Mouse (Mus musculus) CH12.LX (cell line): ENCODE measurements at regions not wholly inside any gene's neighbourhood (a gene's known extent, or its start where the extent isn't known, plus 50 kb on each side); places are given as distances from the start of the nearest gene placed in this dataset.

Experiments
- DNase-seq: peaks from one replicate; pipeline ENCODE4 v3.0.0-alpha.2; 2013; ENCODE audit errors: extremely low read depth
- H3K27ac ChIP-seq: 2 replicates; pipeline ENCODE4 v1.5.1; 2012; ENCODE audit warnings: low read depth, mild to moderate bottlenecking, control low read depth, moderate library complexity; ENCODE audit not compliant: insufficient read depth
- H3K27me3 ChIP-seq: replicated peaks from 2 replicates; pipeline ENCODE3; 2012; ENCODE audit warnings: inconsistent platforms
- H3K36me3 ChIP-seq, 2 experiments: replicated peaks in 1 of 2; 2 replicates each; pipeline versions ENCODE3 to v1.6.1; 2012; ENCODE audit warnings: inconsistent platforms in 1 of 2, low read length in 1 of 2, mild to moderate bottlenecking in 1 of 2, mixed read lengths in 1 of 2, moderate library complexity in 1 of 2; ENCODE audit not compliant: control insufficient read depth in 1 of 2, insufficient read depth in 1 of 2
- H3K4me1 ChIP-seq, 2 experiments: 2 replicates each; pipeline ENCODE4 v1.6.1; 2012; ENCODE audit warnings: inconsistent platforms in 1 of 2, moderate library complexity in 1 of 2; ENCODE audit not compliant: insufficient read depth in 2 of 2, control insufficient read depth in 1 of 2
- H3K4me2 ChIP-seq: 2 replicates; pipeline ENCODE4 v1.6.1; 2012; ENCODE audit warnings: low read depth, mild to moderate bottlenecking, control low read depth; ENCODE audit not compliant: poor library complexity, insufficient read depth, severe bottlenecking
- H3K4me3 ChIP-seq, 3 experiments: fragments of 150-350 bp in 1 of 3; sonication (generic) in 1 of 3; replicated peaks in 1 of 3; 2 replicates each; pipeline versions ENCODE3 to v1.5.1; 2011 to 2012; ENCODE audit warnings: low read depth in 2 of 3, low read length in 2 of 3, mild to moderate bottlenecking in 2 of 3, moderate library complexity in 2 of 3, control low read depth in 1 of 3, improper control_type of control experiment in 1 of 3, inconsistent platforms in 1 of 3, mixed read lengths in 1 of 3; ENCODE audit not compliant: poor library complexity in 1 of 3
- H3K79me2 ChIP-seq: replicated peaks from 2 replicates; pipeline ENCODE4 v1.6.1; 2012; ENCODE audit warnings: mild to moderate bottlenecking, moderate library complexity; ENCODE audit not compliant: control insufficient read depth, poor library complexity, insufficient read depth, severe bottlenecking; ENCODE audit errors: extremely low read depth
- H3K9ac ChIP-seq: 2 replicates; pipeline ENCODE4 v1.6.1; 2012; ENCODE audit warnings: low read depth, mild to moderate bottlenecking, control low read depth, moderate library complexity; ENCODE audit not compliant: insufficient read depth
- H3K9me3 ChIP-seq: replicated peaks from 2 replicates; pipeline ENCODE3; 2012; ENCODE audit warnings: low read length, inconsistent platforms, mixed read lengths
- BHLHE40 ChIP-seq: IDR thresholded peaks from 2 replicates; pipeline ENCODE4 v1.6.1; 2011; ENCODE audit warnings: mild to moderate bottlenecking, low read depth, low read length, improper control_type of control experiment
- CHD1 ChIP-seq: IDR thresholded peaks from 2 replicates; pipeline ENCODE4 v1.6.1; 2012; ENCODE audit warnings: low read depth, low read length, improper control_type of control experiment, inconsistent platforms
- CHD2 ChIP-seq: IDR thresholded peaks from 2 replicates; pipeline ENCODE4 v1.6.1; 2011; ENCODE audit warnings: low read length, improper control_type of control experiment
- CTCF ChIP-seq, 2 experiments: IDR thresholded peaks in 1 of 2; conservative IDR thresholded peaks in 1 of 2; 2 replicates each; pipeline ENCODE4 v1.5.1; 2011 to 2012; ENCODE audit warnings: low read depth in 2 of 2, low read length in 2 of 2, improper control_type of control experiment in 1 of 2, inconsistent platforms in 1 of 2, mild to moderate bottlenecking in 1 of 2, moderate library complexity in 1 of 2
- E2F4 ChIP-seq: IDR thresholded peaks from 2 replicates; pipeline ENCODE4 v1.6.1; 2011; ENCODE audit warnings: low read depth, low read length, improper control_type of control experiment; ENCODE audit not compliant: insufficient replicate concordance
- ELF1 ChIP-seq: IDR thresholded peaks from 2 replicates; pipeline ENCODE4 v1.6.1; 2014; ENCODE audit warnings: low read depth, mild to moderate bottlenecking, inconsistent platforms, low read length, improper control_type of control experiment
- EP300 ChIP-seq: IDR thresholded peaks from 2 replicates; pipeline ENCODE4 v1.6.1; 2011; ENCODE audit warnings: low read length, improper control_type of control experiment
- ETS1 ChIP-seq: conservative IDR thresholded peaks from 2 replicates; pipeline ENCODE4 v1.6.1; 2012; ENCODE audit warnings: low read depth, mild to moderate bottlenecking, inconsistent platforms, low read length, improper control_type of control experiment, moderate library complexity
- GABPA ChIP-seq: IDR thresholded peaks from 2 replicates; pipeline ENCODE4 v1.6.1; 2012; ENCODE audit warnings: low read depth, low read length, improper control_type of control experiment, inconsistent platforms; ENCODE audit not compliant: insufficient replicate concordance
- HCFC1 ChIP-seq: IDR thresholded peaks from 2 replicates; pipeline ENCODE4 v1.6.1; 2012; ENCODE audit warnings: low read depth, mild to moderate bottlenecking, inconsistent platforms, low read length, improper control_type of control experiment
- IRF4 ChIP-seq: IDR thresholded peaks from 2 replicates; pipeline ENCODE4 v1.6.1; 2014; ENCODE audit warnings: low read depth, mild to moderate bottlenecking, inconsistent platforms, low read length, improper control_type of control experiment
- JUN ChIP-seq: IDR thresholded peaks from 2 replicates; pipeline ENCODE4 v1.6.1; 2011; ENCODE audit warnings: low read depth, mild to moderate bottlenecking, low read length, improper control_type of control experiment, moderate library complexity; ENCODE audit not compliant: insufficient read depth
- JUND ChIP-seq: conservative IDR thresholded peaks from 2 replicates; pipeline ENCODE4 v1.6.1; 2011; ENCODE audit warnings: low read depth, low read length, improper control_type of control experiment
- KAT2A ChIP-seq: IDR thresholded peaks from 2 replicates; pipeline ENCODE4 v1.6.1; 2012; ENCODE audit warnings: low read length, improper control_type of control experiment, inconsistent platforms; ENCODE audit not compliant: insufficient replicate concordance
- MAFK ChIP-seq: IDR thresholded peaks from 2 replicates; pipeline ENCODE4 v1.6.1; 2011; ENCODE audit warnings: low read length, improper control_type of control experiment; ENCODE audit not compliant: insufficient replicate concordance
- MAX ChIP-seq: IDR thresholded peaks from 2 replicates; pipeline ENCODE4 v1.6.1; 2011; ENCODE audit warnings: low read length, improper control_type of control experiment
- MAZ ChIP-seq: IDR thresholded peaks from 2 replicates; pipeline ENCODE4 v1.6.1; 2012; ENCODE audit warnings: low read depth, mild to moderate bottlenecking, inconsistent platforms, low read length, improper control_type of control experiment, moderate library complexity
- MEF2A ChIP-seq: IDR thresholded peaks from 2 replicates; pipeline ENCODE4 v1.6.1; 2014; ENCODE audit warnings: low read depth, mild to moderate bottlenecking, inconsistent platforms, low read length, improper control_type of control experiment, borderline replicate concordance
- MXI1 ChIP-seq: IDR thresholded peaks from 2 replicates; pipeline ENCODE4 v1.6.1; 2011; ENCODE audit warnings: mild to moderate bottlenecking, low read depth, low read length, improper control_type of control experiment
- MYC ChIP-seq: IDR thresholded peaks from 2 replicates; pipeline ENCODE4 v1.6.1; 2011; ENCODE audit warnings: low read depth, mild to moderate bottlenecking, improper control_type of control experiment, low read length
- NELFE ChIP-seq: IDR thresholded peaks from 2 replicates; pipeline ENCODE4 v1.6.1; 2011; ENCODE audit warnings: low read depth, low read length, improper control_type of control experiment
- NRF1 ChIP-seq: IDR thresholded peaks from 2 replicates; pipeline ENCODE4 v1.6.1; 2014; ENCODE audit warnings: low read depth, mild to moderate bottlenecking, inconsistent platforms, low read length, improper control_type of control experiment, moderate library complexity
- PAX5 ChIP-seq: IDR thresholded peaks from 2 replicates; pipeline ENCODE4 v1.6.1; 2012; ENCODE audit warnings: low read length, inconsistent platforms, mixed read lengths
- POLR2A ChIP-seq: IDR thresholded peaks from 2 replicates; pipeline ENCODE4 v1.6.1; 2011; ENCODE audit warnings: low read depth, mild to moderate bottlenecking, improper control_type of control experiment, low read length
- POLR2AphosphoS2 ChIP-seq: IDR thresholded peaks from 2 replicates; pipeline ENCODE4 v1.6.1; 2011; ENCODE audit warnings: low read depth, low read length, improper control_type of control experiment
- RAD21 ChIP-seq: IDR thresholded peaks from 2 replicates; pipeline ENCODE4 v1.6.1; 2011; ENCODE audit warnings: low read depth, mild to moderate bottlenecking, low read length, improper control_type of control experiment, moderate library complexity
- RCOR1 ChIP-seq: conservative IDR thresholded peaks from 2 replicates; pipeline ENCODE4 v1.6.1; 2012; ENCODE audit warnings: low read depth, mild to moderate bottlenecking, inconsistent platforms, low read length, improper control_type of control experiment
- SIN3A ChIP-seq: IDR thresholded peaks from 2 replicates; pipeline ENCODE4 v1.6.1; 2012; ENCODE audit warnings: low read length, improper control_type of control experiment, inconsistent platforms
- SMC3 ChIP-seq: IDR thresholded peaks from 2 replicates; pipeline ENCODE4 v1.6.1; 2011; ENCODE audit warnings: low read depth, low read length, improper control_type of control experiment
- TBP ChIP-seq: conservative IDR thresholded peaks from 2 replicates; pipeline ENCODE4 v1.6.1; 2011; ENCODE audit warnings: low read depth, low read length, improper control_type of control experiment
- TCF12 ChIP-seq: IDR thresholded peaks from 2 replicates; pipeline ENCODE4 v1.6.1; 2014; ENCODE audit warnings: low read depth, mild to moderate bottlenecking, inconsistent platforms, low read length, improper control_type of control experiment
- UBTF ChIP-seq: IDR thresholded peaks from 2 replicates; pipeline ENCODE4 v1.6.1; 2012; ENCODE audit warnings: low read depth, mild to moderate bottlenecking, inconsistent platforms, low read length, improper control_type of control experiment, moderate library complexity
- USF1 ChIP-seq: IDR thresholded peaks from 2 replicates; pipeline ENCODE4 v1.6.1; 2014; ENCODE audit warnings: low read depth, mild to moderate bottlenecking, inconsistent platforms, low read length, improper control_type of control experiment
- USF2 ChIP-seq: conservative IDR thresholded peaks from 2 replicates; pipeline ENCODE4 v1.6.1; 2011; ENCODE audit warnings: low read depth, low read length, improper control_type of control experiment
- ZC3H11A ChIP-seq: IDR thresholded peaks from 2 replicates; pipeline ENCODE4 v1.6.1; 2012; ENCODE audit warnings: low read depth, mild to moderate bottlenecking, inconsistent platforms, low read length, improper control_type of control experiment
- ZKSCAN1 ChIP-seq: IDR thresholded peaks from 2 replicates; pipeline ENCODE4 v1.6.1; 2012; ENCODE audit warnings: low read depth, inconsistent platforms, low read length, improper control_type of control experiment, borderline replicate concordance
- ZMIZ1 ChIP-seq: IDR thresholded peaks from 2 replicates; pipeline ENCODE4 v1.6.1; 2012; ENCODE audit warnings: low read depth, mild to moderate bottlenecking, inconsistent platforms, low read length, improper control_type of control experiment
- ZNF384 ChIP-seq: IDR thresholded peaks from 2 replicates; pipeline ENCODE4 v1.6.1; 2012; ENCODE audit warnings: low read depth, low read length, improper control_type of control experiment, inconsistent platforms
- dilution Hi-C: fragments of 300-500 bp; cut with MboI; formaldehyde crosslinking; loops from 2 replicates; pipeline ENCODE4 v1.14.3; 2020; ENCODE audit warnings: low sequenced_read_pairs; ENCODE audit not compliant: extremely low pct_unique_long_range_greater_than_20kb, extremely low pct_ligation_motif_present
- in situ Hi-C: fragments of 300-500 bp; cut with MboI; formaldehyde crosslinking; loops from 3 replicates; pipeline ENCODE4 v1.14.3; 2019; ENCODE audit warnings: low sequenced_read_pairs, low pct_ligation_motif_present, low pct_unique_long_range_greater_than_20kb, mixed read lengths

DNA sequence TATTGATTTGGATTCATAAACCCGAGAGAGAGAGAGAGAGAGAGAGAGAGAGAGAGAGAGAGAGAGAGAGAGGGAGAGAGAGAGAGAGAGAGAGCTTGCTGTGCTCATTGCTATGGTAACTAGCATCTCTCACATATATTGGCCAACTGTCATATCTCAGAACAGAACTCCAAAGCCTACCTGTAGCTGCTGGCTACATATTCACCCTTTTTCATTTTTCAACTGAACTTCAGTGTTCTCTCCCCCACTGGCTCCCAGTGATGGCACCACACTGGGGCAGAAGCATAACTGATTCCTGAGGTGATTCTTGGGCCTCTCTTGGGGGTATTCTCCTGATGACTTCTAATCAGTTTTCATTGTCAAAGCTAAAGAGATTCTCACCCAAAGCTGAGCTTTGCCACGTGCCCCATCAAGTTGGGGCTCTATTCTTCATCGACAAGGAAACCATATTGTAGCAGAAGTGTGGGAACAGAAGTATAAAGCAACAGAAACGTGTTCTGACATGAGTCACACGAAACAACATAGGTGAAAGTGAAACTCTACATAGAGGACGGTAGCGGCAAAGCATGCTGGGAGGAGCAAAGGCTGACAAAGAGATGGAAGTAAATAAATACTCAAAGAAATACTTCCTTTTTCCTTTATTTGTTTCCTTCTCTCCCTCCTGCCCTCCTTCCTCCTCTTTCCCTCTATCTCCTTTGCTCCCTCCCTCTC is 53.9 kb upstream of the Rbm24 start:
- no peaks in the 10 kb centered on the region for H3K79me2 ChIP-seq
- H3K36me3 ChIP-seq = no peaks in the 10 kb centered on the region
- no peak for TF ChIP-seq MXI1
- TF ChIP-seq ZKSCAN1 = no peak
- TF ChIP-seq SMC3 = no peak
- TF ChIP-seq MAZ = no peak
- peak; percentile 89 for TF ChIP-seq BHLHE40
- TF ChIP-seq CHD2 = no peak
- TF ChIP-seq TBP = no peak
- TF ChIP-seq UBTF = no peak
- TF ChIP-seq SIN3A = no peak
- TF ChIP-seq ETS1 = peak; percentile 63; the same call in 1 of the 2 replicates
- no peak for TF ChIP-seq ELF1
- peak; percentile 82 for TF ChIP-seq IRF4
- no peak for TF ChIP-seq NELFE
- peak; percentile 83 for TF ChIP-seq MAX
- TF ChIP-seq JUND = peak; percentile 61; the same call in 1 of the 2 replicates
- no peak for TF ChIP-seq RCOR1
- peak; percentile 30; the same call in 1 of the 2 replicates for TF ChIP-seq JUN
- TF ChIP-seq MAFK = no peak
- no peak for TF ChIP-seq KAT2A
- TF ChIP-seq E2F4 = no peak
- peak; percentile 49; the same call in 1 of the 2 replicates for TF ChIP-seq HCFC1
- TF ChIP-seq CTCF (conservative IDR thresholded peaks at IDR 0.05 in 1 of 2, IDR thresholded peaks at IDR 0.05 in 1 of 2; ENCODE audit: low read depth in 2 of 2, low read length in 2 of 2) = no peak
- no peak for TF ChIP-seq ZNF384
- TF ChIP-seq TCF12 = no peak
- TF ChIP-seq PAX5 = no peak
- no peak for TF ChIP-seq GABPA
- no peak for TF ChIP-seq MEF2A
- TF ChIP-seq ZMIZ1 = no peak
- TF ChIP-seq EP300 = peak; percentile 60; the same call in 1 of the 2 replicates
- TF ChIP-seq USF2 = no peak
- no peak for TF ChIP-seq RAD21
- TF ChIP-seq MYC = peak; percentile 86
- no peak for TF ChIP-seq NRF1
- TF ChIP-seq POLR2AphosphoS2 = no peak
- TF ChIP-seq POLR2A = no peak
- no peak for TF ChIP-seq USF1
- no peak for TF ChIP-seq ZC3H11A
- no peak for TF ChIP-seq CHD1
- H3K4me3 ChIP-seq = peak overlapping the region in 1 of 3 experiments; percentile 13
- H3K4me1 ChIP-seq = peaks cover 7 to 12% of the 10 kb centered on the region in 2 experiments; a peak in 3 of 4 replicates
- H3K27ac ChIP-seq = no peak overlapping the region
- H3K4me2 ChIP-seq = peak overlapping the region; percentile 41; the same call in 1 of the 2 replicates
- DNase-seq = peak; percentile 41
- no peak overlapping the region for H3K9ac ChIP-seq
- peaks cover 3% of the 10 kb centered on the region for H3K9me3 ChIP-seq
- no peaks in the 10 kb centered on the region for H3K27me3 ChIP-seq
- in situ Hi-C loops = no loop called here
- dilution Hi-C loops = no loop called here
